Mouse (Mus musculus) CH12.LX (cell line): ENCODE measurements around the gene Eps15.

Source experiments
- CTCF ChIP-seq, 2 experiments: IDR thresholded peaks in 1 of 2; conservative IDR thresholded peaks in 1 of 2; 2 replicates each; pipeline ENCODE4 v1.5.1; 2011 to 2012; ENCODE audit warnings: low read depth in 2 of 2, low read length in 2 of 2, improper control_type of control experiment in 1 of 2, inconsistent platforms in 1 of 2, mild to moderate bottlenecking in 1 of 2, moderate library complexity in 1 of 2
- E2F4 ChIP-seq: IDR thresholded peaks from 2 replicates; pipeline ENCODE4 v1.6.1; 2011; ENCODE audit warnings: low read depth, low read length, improper control_type of control experiment; ENCODE audit not compliant: insufficient replicate concordance
- EP300 ChIP-seq: IDR thresholded peaks from 2 replicates; pipeline ENCODE4 v1.6.1; 2011; ENCODE audit warnings: low read length, improper control_type of control experiment
- HCFC1 ChIP-seq: IDR thresholded peaks from 2 replicates; pipeline ENCODE4 v1.6.1; 2012; ENCODE audit warnings: low read depth, mild to moderate bottlenecking, inconsistent platforms, low read length, improper control_type of control experiment
- JUN ChIP-seq: IDR thresholded peaks from 2 replicates; pipeline ENCODE4 v1.6.1; 2011; ENCODE audit warnings: low read depth, mild to moderate bottlenecking, low read length, improper control_type of control experiment, moderate library complexity; ENCODE audit not compliant: insufficient read depth
- MAX ChIP-seq: IDR thresholded peaks from 2 replicates; pipeline ENCODE4 v1.6.1; 2011; ENCODE audit warnings: low read length, improper control_type of control experiment
- POLR2A ChIP-seq: IDR thresholded peaks from 2 replicates; pipeline ENCODE4 v1.6.1; 2011; ENCODE audit warnings: low read depth, mild to moderate bottlenecking, improper control_type of control experiment, low read length
- SMC3 ChIP-seq: IDR thresholded peaks from 2 replicates; pipeline ENCODE4 v1.6.1; 2011; ENCODE audit warnings: low read depth, low read length, improper control_type of control experiment
- USF1 ChIP-seq: IDR thresholded peaks from 2 replicates; pipeline ENCODE4 v1.6.1; 2014; ENCODE audit warnings: low read depth, mild to moderate bottlenecking, inconsistent platforms, low read length, improper control_type of control experiment
- ZNF384 ChIP-seq: IDR thresholded peaks from 2 replicates; pipeline ENCODE4 v1.6.1; 2012; ENCODE audit warnings: low read depth, low read length, improper control_type of control experiment, inconsistent platforms

DNA sequence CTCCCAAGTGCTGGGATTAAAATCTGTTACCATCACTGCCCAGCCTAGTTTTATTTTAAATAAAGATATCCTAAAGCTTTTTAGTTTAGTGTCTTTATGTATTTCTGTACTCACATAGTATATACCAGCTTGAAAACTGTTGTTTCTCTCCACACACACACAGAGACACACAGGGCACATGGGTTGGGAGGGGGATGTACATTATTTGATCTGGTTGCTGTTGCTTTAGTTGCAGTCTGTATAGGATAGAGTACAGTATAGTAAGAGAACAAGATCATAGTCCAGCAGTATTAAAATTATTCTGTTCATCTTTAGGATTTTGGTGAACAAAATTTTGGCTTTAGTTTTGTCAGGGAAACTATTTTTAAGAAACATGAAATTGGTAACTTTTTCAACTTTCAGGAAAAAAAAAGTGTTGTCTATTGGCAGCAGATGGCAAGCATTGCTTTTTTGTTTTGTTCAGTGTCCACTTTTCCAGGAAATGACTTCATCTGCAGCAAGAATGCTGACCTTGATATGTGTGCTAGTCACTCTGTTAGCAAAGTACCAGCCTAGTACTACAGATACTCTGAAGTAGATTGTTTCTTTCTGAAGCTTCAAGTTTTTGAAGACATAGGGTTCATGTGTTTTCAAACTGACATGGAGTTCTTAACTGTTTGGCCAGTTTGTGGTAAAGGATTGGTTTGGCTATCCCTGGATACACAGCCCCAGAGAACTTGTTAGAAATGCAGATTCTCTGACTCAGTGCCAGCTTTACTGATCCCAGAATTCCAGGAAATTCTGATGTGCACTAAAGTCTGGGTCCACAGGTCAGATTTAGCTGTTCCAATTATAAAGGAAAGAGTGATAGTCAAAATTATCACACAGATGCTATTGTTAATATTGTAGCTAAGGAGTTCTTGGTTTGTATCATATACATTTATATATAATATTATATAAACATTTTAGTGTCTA is 37.1 kb downstream of the Eps15 start:
- TF ChIP-seq POLR2A (no peak), EP300 (no peak), SMC3 (no peak), USF1 (no peak), CTCF (conservative IDR thresholded peaks at IDR 0.05 in 1 of 2, IDR thresholded peaks at IDR 0.05 in 1 of 2; ENCODE audit: low read depth in 2 of 2, low read length in 2 of 2) (no peak), JUN (no peak), ZNF384 (no peak), HCFC1 (no peak), MAX (no peak), E2F4 (no peak)
